Mouse (Mus musculus): ENCODE data around the gene Prr14. TPM values are rescaled to one million over a fixed set of nuclear protein-coding genes. Genes with fewer than 3 reads are reported as not detected.
"Not testable (repeated sequence)": the region's sequence is repeated elsewhere in the genome, so short reads cannot be mapped to it uniquely, and the experiment has no call there.

Prr14 gene
- total RNA-seq, 2 experiments from 2014 or later = 23.8 to 115 TPM

GRCm38 (mm10) chr7:127470743-127471645 lies 11.6 kb downstream of the Prr14 start:
- peak; percentile 75 for ATAC-seq (replicated peaks; ENCODE audit: poor library complexity, severe bottlenecking)

- peak; percentile 45 for ATAC-seq (replicated peaks; ENCODE audit: poor library complexity, severe bottlenecking)
Measured at GRCm38 (mm10) chr7:127471646-127472010, 12.2 kb downstream of the Prr14 start.

GRCm38 (mm10) chr7:127472060-127472459 lies 12.6 kb downstream of the Prr14 start:
- no peak for ATAC-seq (replicated peaks; ENCODE audit: poor library complexity, severe bottlenecking)

GRCm38 (mm10) chr7:127473705-127474104 lies 14.3 kb downstream of the Prr14 start:
- ATAC-seq (replicated peaks; ENCODE audit: poor library complexity, severe bottlenecking) = no peak

GRCm38 (mm10) chr7:127474378-127475070 lies 15.1 kb downstream of the Prr14 start:
- no peak for ATAC-seq (replicated peaks; ENCODE audit: poor library complexity, severe bottlenecking)

- no peak for ATAC-seq (replicated peaks; ENCODE audit: poor library complexity, severe bottlenecking)
Measured at GRCm38 (mm10) chr7:127475186-127475740, 15.9 kb downstream of the Prr14 start.

GRCm38 (mm10) chr7:127476336-127476735 lies 16.9 kb downstream of the Prr14 start:
- no peak for ATAC-seq (replicated peaks; ENCODE audit: poor library complexity, severe bottlenecking)

- no peak for ATAC-seq (replicated peaks; ENCODE audit: poor library complexity, severe bottlenecking)
Measured at GRCm38 (mm10) chr7:127476855-127477254, 17.4 kb downstream of the Prr14 start.

- peak; percentile 74 for ATAC-seq (replicated peaks; ENCODE audit: poor library complexity, severe bottlenecking)
Measured at GRCm38 (mm10) chr7:127477687-127478634, 18.6 kb downstream of the Prr14 start.

- peak; percentile 52 for ATAC-seq (replicated peaks; ENCODE audit: poor library complexity, severe bottlenecking)
Measured at GRCm38 (mm10) chr7:127478635-127479317, 19.4 kb downstream of the Prr14 start, which contains the start of gene Fbrs. Gene Fbrs, plus strand, starts transcription at chr7:127479199.

GRCm38 (mm10) chr7:127479318-127480225 lies 20.2 kb downstream of the Prr14 start:
- ATAC-seq (replicated peaks; ENCODE audit: poor library complexity, severe bottlenecking) = no peak

GRCm38 (mm10) chr7:127480321-127480720 lies 20.9 kb downstream of the Prr14 start:
- ATAC-seq (replicated peaks; ENCODE audit: poor library complexity, severe bottlenecking) = peak; percentile 24

- no peak for ATAC-seq (replicated peaks; ENCODE audit: poor library complexity, severe bottlenecking)
Measured at GRCm38 (mm10) chr7:127485416-127485815, 26.0 kb downstream of the Prr14 start.

- not testable (repeated sequence) for ATAC-seq (replicated peaks; ENCODE audit: poor library complexity, severe bottlenecking)
Measured at GRCm38 (mm10) chr7:127488364-127488763, 29.0 kb downstream of the Prr14 start.

GRCm38 (mm10) chr7:127489982-127490381 lies 30.6 kb downstream of the Prr14 start:
- ATAC-seq (replicated peaks; ENCODE audit: poor library complexity, severe bottlenecking) = no peak

GRCm38 (mm10) chr7:127491846-127492245 lies 32.4 kb downstream of the Prr14 start:
- no peak for ATAC-seq (replicated peaks; ENCODE audit: poor library complexity, severe bottlenecking)

- no peak for ATAC-seq (replicated peaks; ENCODE audit: poor library complexity, severe bottlenecking)
Measured at GRCm38 (mm10) chr7:127494648-127495047, 35.2 kb downstream of the Prr14 start.

GRCm38 (mm10) chr7:127497382-127497781 lies 38.0 kb downstream of the Prr14 start:
- no peak for ATAC-seq (replicated peaks; ENCODE audit: poor library complexity, severe bottlenecking)

All from granulocyte monocyte progenitor cell, adult 5-6 weeks (primary cell).